Mouse (Mus musculus) hindbrain, embryonic 16.5 days (tissue): ENCODE data around the gene Sap25. TPM values are rescaled to one million over a fixed set of nuclear protein-coding genes. Genes with fewer than 3 reads are reported as not detected.
A peak's percentile ranks its signal among the peaks of the same experiment; 100 is the strongest.

Experiments used
- ATAC-seq: fragments of 200-750 bp; cut with Nextera tagmentation; 2 replicates; pipeline ENCODE4 v1.8.0; 2017; ENCODE audit warnings: moderate TSS enrichment, moderate library complexity
- H3K27ac ChIP-seq: fragments of 300-500 bp; sonication (generic); 2 replicates; pipeline ENCODE4 v1.5.1; 2014; ENCODE audit warnings: low read depth, mild to moderate bottlenecking, control low read depth, low read length, moderate library complexity
- H3K27me3 ChIP-seq: fragments of 300-500 bp; sonication (generic); replicated peaks from 2 replicates; pipeline ENCODE4 v1.6.1; 2014; ENCODE audit warnings: low read length; ENCODE audit not compliant: control insufficient read depth, insufficient read depth
- H3K36me3 ChIP-seq: fragments of 300-500 bp; sonication (generic); 2 replicates; pipeline ENCODE4 v1.6.1; 2014; ENCODE audit warnings: mild to moderate bottlenecking, low read length, moderate library complexity, mixed read lengths; ENCODE audit not compliant: control insufficient read depth, insufficient read depth
- H3K4me1 ChIP-seq: fragments of 300-500 bp; sonication (generic); 2 replicates; pipeline ENCODE4 v1.6.1; 2014; ENCODE audit warnings: low read depth, low read length; ENCODE audit not compliant: control insufficient read depth, insufficient read depth
- H3K4me2 ChIP-seq: fragments of 300-500 bp; sonication (generic); 2 replicates; pipeline ENCODE4 v1.6.1; 2014; ENCODE audit warnings: mild to moderate bottlenecking, low read length, control low read depth, moderate library complexity
- H3K4me3 ChIP-seq: fragments of 300-500 bp; sonication (generic); 2 replicates; pipeline ENCODE4 v1.5.1; 2014; ENCODE audit warnings: mild to moderate bottlenecking, low read length, control low read depth, moderate library complexity
- H3K9ac ChIP-seq: fragments of 300-500 bp; sonication (generic); 2 replicates; pipeline ENCODE4 v1.6.1; 2014; ENCODE audit warnings: low read depth, mild to moderate bottlenecking, control low read depth, low read length, moderate library complexity
- H3K9me3 ChIP-seq: fragments of 300-500 bp; sonication (generic); 2 replicates; pipeline ENCODE4 v1.6.1; 2014; ENCODE audit warnings: mild to moderate bottlenecking, low read length, moderate library complexity; ENCODE audit not compliant: control insufficient read depth
- WGBS: fragments of 180-500 bp; shearing (Covaris S2); extraction: QIAGEN DNeasy Blood & Tissue Kit; methylation state at CpG from one replicate; pipeline ENCODE4 v1.1.7; 2014; 5-methylcytosine and 5-hydroxymethylcytosine counted together
- polyA plus RNA-seq: library from polyadenylated mRNA; unstranded; fragments of >200 nt; fragmentation: Nextera tagmentation; extraction: Ambion mirVana; gene quantifications from 2 replicates; pipeline ENCODE4 v1.2.1, GENCODE M21; 2015

Gene Sap25
- polyA plus RNA-seq, 1 experiment from 2014 or later = 3.4 TPM

GRCm38 (mm10) chr5:137649669-137650571 lies 8.8 kb downstream of the Sap25 start:
- WGBS = 18% methylated on average over 18 of the region's 18 CpGs
- peaks cover 11% of the 10 kb centered on the region for H3K4me1 ChIP-seq
- H3K9me3 ChIP-seq = no peaks in the 10 kb centered on the region
- H3K4me3 ChIP-seq = no peak overlapping the region
- no peak for ATAC-seq
- no peak overlapping the region for H3K27ac ChIP-seq
- peaks cover 8% of the 10 kb centered on the region for H3K36me3 ChIP-seq
- peak overlapping the region; percentile 43; the same call in 1 of the 2 replicates for H3K4me2 ChIP-seq
- peak overlapping the region; percentile 27 for H3K9ac ChIP-seq
- H3K27me3 ChIP-seq = peaks cover 15% of the 10 kb centered on the region

- 30% methylated on average over 3 of the region's 3 CpGs for WGBS
Measured at GRCm38 (mm10) chr5:137652474-137652873, 11.3 kb downstream of the Sap25 start.

GRCm38 (mm10) chr5:137653366-137653765 lies 12.2 kb downstream of the Sap25 start:
- Histone ChIP-seq H3K9me3 (no peaks in the 10 kb centered on the region), H3K4me2 (no peak overlapping the region), H3K4me1 (peaks cover 6% of the 10 kb centered on the region; the same call in 1 of the 2 replicates), H3K36me3 (peaks cover 8% of the 10 kb centered on the region), H3K4me3 (no peak overlapping the region), H3K27ac (no peak overlapping the region), H3K27me3 (no peaks in the 10 kb centered on the region), H3K9ac (no peak overlapping the region)
- WGBS = 93% methylated on average over 10 of the region's 10 CpGs
- no peak for ATAC-seq

More at GRCm38 (mm10) chr5:137652474-137652873, 11.3 kb downstream of the Sap25 start:
- H3K9ac ChIP-seq = no peak overlapping the region
- H3K27ac ChIP-seq = peak overlapping the region; percentile 31; the same call in 1 of the 2 replicates
- peaks cover 8% of the 10 kb centered on the region for H3K36me3 ChIP-seq
- no peak overlapping the region for H3K4me2 ChIP-seq
- H3K9me3 ChIP-seq = no peaks in the 10 kb centered on the region
- no peak overlapping the region for H3K4me3 ChIP-seq
- H3K4me1 ChIP-seq = peaks cover 6% of the 10 kb centered on the region; the same call in 1 of the 2 replicates
- no peak for ATAC-seq
- no peaks in the 10 kb centered on the region; the same call in 1 of the 2 replicates for H3K27me3 ChIP-seq

GRCm38 (mm10) chr5:137654746-137655145 lies 13.6 kb downstream of the Sap25 start:
- 82% methylated on average over 7 of the region's 7 CpGs for WGBS
- Histone ChIP-seq H3K4me3 (no peak overlapping the region), H3K9ac (no peak overlapping the region), H3K4me2 (no peak overlapping the region), H3K4me1 (peaks cover 5% of the 10 kb centered on the region; the same call in 1 of the 2 replicates), H3K27ac (no peak overlapping the region), H3K27me3 (no peaks in the 10 kb centered on the region), H3K9me3 (no peaks in the 10 kb centered on the region), H3K36me3 (peaks cover 11% of the 10 kb centered on the region)
- no peak for ATAC-seq

GRCm38 (mm10) chr5:137656977-137657376 lies 15.8 kb downstream of the Sap25 start:
- Histone ChIP-seq H3K27me3 (no peaks in the 10 kb centered on the region), H3K9ac (no peak overlapping the region), H3K36me3 (peaks cover 18% of the 10 kb centered on the region), H3K9me3 (no peaks in the 10 kb centered on the region), H3K27ac (no peak overlapping the region; the same call in 1 of the 2 replicates), H3K4me2 (no peak overlapping the region), H3K4me1 (no peaks in the 10 kb centered on the region), H3K4me3 (no peak overlapping the region)
- 24% methylated on average over 6 of the region's 6 CpGs for WGBS
- peak; percentile 66 for ATAC-seq

GRCm38 (mm10) chr5:137660064-137660688 lies 19.0 kb downstream of the Sap25 start:
- 95% methylated on average over 6 of the region's 6 CpGs for WGBS
- H3K36me3 ChIP-seq = peaks cover 18% of the 10 kb centered on the region

GRCm38 (mm10) chr5:137663057-137663456 lies 21.9 kb downstream of the Sap25 start:
- no peak overlapping the region for H3K9ac ChIP-seq
- no peak overlapping the region for H3K27ac ChIP-seq
- H3K9me3 ChIP-seq = no peaks in the 10 kb centered on the region
- H3K4me3 ChIP-seq = no peak overlapping the region
- 74% methylated on average over 9 of the region's 9 CpGs for WGBS
- no peak for ATAC-seq
- H3K36me3 ChIP-seq = peaks cover 26% of the 10 kb centered on the region
- H3K27me3 ChIP-seq = no peaks in the 10 kb centered on the region
- H3K4me2 ChIP-seq = no peak overlapping the region
- no peaks in the 10 kb centered on the region for H3K4me1 ChIP-seq

More at GRCm38 (mm10) chr5:137660064-137660688, 19.0 kb downstream of the Sap25 start:
- Histone ChIP-seq H3K27me3 (no peaks in the 10 kb centered on the region), H3K27ac (no peak overlapping the region), H3K4me2 (no peak overlapping the region), H3K9me3 (no peaks in the 10 kb centered on the region), H3K4me3 (no peak overlapping the region), H3K9ac (no peak overlapping the region), H3K4me1 (no peaks in the 10 kb centered on the region)
- no peak for ATAC-seq

GRCm38 (mm10) chr5:137668971-137669370 lies 27.8 kb downstream of the Sap25 start:
- WGBS = 52% methylated on average over 10 of the region's 10 CpGs
- H3K27ac ChIP-seq = no peak overlapping the region

GRCm38 (mm10) chr5:137670240-137670639 lies 29.1 kb downstream of the Sap25 start:
- ATAC-seq = no peak
- H3K9ac ChIP-seq = no peak overlapping the region
- no peaks in the 10 kb centered on the region for H3K9me3 ChIP-seq
- H3K4me2 ChIP-seq = no peak overlapping the region
- no peaks in the 10 kb centered on the region for H3K27me3 ChIP-seq
- H3K27ac ChIP-seq = no peak overlapping the region
- no peak overlapping the region for H3K4me3 ChIP-seq
- peaks cover 9% of the 10 kb centered on the region; the same call in 1 of the 2 replicates for H3K36me3 ChIP-seq
- WGBS = 97% methylated on average over 1 of the region's 1 CpGs
- H3K4me1 ChIP-seq = peaks cover 6% of the 10 kb centered on the region

More at GRCm38 (mm10) chr5:137668971-137669370, 27.8 kb downstream of the Sap25 start:
- peaks cover 6% of the 10 kb centered on the region for H3K4me1 ChIP-seq
- no peaks in the 10 kb centered on the region for H3K9me3 ChIP-seq
- no peaks in the 10 kb centered on the region for H3K27me3 ChIP-seq
- H3K4me3 ChIP-seq = no peak overlapping the region
- no peak overlapping the region for H3K9ac ChIP-seq
- H3K4me2 ChIP-seq = no peak overlapping the region
- ATAC-seq = peak; percentile 52; the same call in 1 of the 2 replicates
- H3K36me3 ChIP-seq = peaks cover 9% of the 10 kb centered on the region; the same call in 1 of the 2 replicates
